Mouse (Mus musculus) hindbrain, postnatal 0 days (tissue): Measurements from ENCODE around the gene Prdm13. TPM values are rescaled to one million over a fixed set of nuclear protein-coding genes. Genes with fewer than 3 reads are reported as not detected.

Experiments used
- ATAC-seq: fragments of 200-750 bp; cut with Nextera tagmentation; 2 replicates; pipeline ENCODE4 v1.8.0; 2017; ENCODE audit warnings: mild to moderate bottlenecking, moderate TSS enrichment, moderate library complexity
- DNase-seq: peaks from one replicate; pipeline ENCODE4 v3.0.0-alpha.2; 2015; ENCODE audit warnings: low spot score
- H3K27ac ChIP-seq: fragments of 300-500 bp; sonication (generic); 2 replicates; pipeline ENCODE4 v1.5.1; 2014; ENCODE audit warnings: mild to moderate bottlenecking
- H3K27me3 ChIP-seq: fragments of 300-500 bp; sonication (generic); 2 replicates; pipeline ENCODE4 v1.6.1; 2014; ENCODE audit warnings: low read length, mixed read lengths; ENCODE audit not compliant: insufficient read depth
- H3K36me3 ChIP-seq: fragments of 300-500 bp; sonication (generic); 2 replicates; pipeline ENCODE4 v1.6.1; 2014; ENCODE audit warnings: low read length, mixed read lengths; ENCODE audit not compliant: insufficient read depth
- H3K4me1 ChIP-seq: fragments of 300-500 bp; sonication (generic); 2 replicates; pipeline ENCODE4 v1.6.1; 2014; ENCODE audit warnings: antibody characterized with exemption, low read length, mixed read lengths; ENCODE audit not compliant: insufficient read depth
- H3K4me2 ChIP-seq: fragments of 300-500 bp; sonication (generic); 2 replicates; pipeline ENCODE4 v1.6.1; 2014; ENCODE audit warnings: low read depth, mild to moderate bottlenecking, low read length, moderate library complexity, mixed read lengths
- H3K4me3 ChIP-seq: fragments of 300-500 bp; sonication (generic); 2 replicates; pipeline ENCODE4 v1.5.1; 2014; ENCODE audit warnings: low read length
- H3K9ac ChIP-seq: fragments of 300-500 bp; sonication (generic); replicated peaks from 2 replicates; pipeline ENCODE4 v1.6.1; 2014; ENCODE audit warnings: mild to moderate bottlenecking, low read length, moderate library complexity, mixed read lengths
- H3K9me3 ChIP-seq: fragments of 300-500 bp; sonication (generic); 2 replicates; pipeline ENCODE4 v1.6.1; 2016; ENCODE audit warnings: low read length, mixed read lengths
- CTCF ChIP-seq: IDR thresholded peaks from 2 replicates; pipeline ENCODE4 v1.5.1; 2016; ENCODE audit warnings: antibody characterized with exemption, control low read depth, low read depth
- whole genome bisulfite sequencing: fragments of 180-500 bp; shearing (Covaris S2); extraction: QIAGEN DNeasy Blood & Tissue Kit; methylation state at CpG from one replicate; pipeline ENCODE4 v1.1.7; 2014; 5-methylcytosine and 5-hydroxymethylcytosine counted together
- polyA plus RNA-seq: library from polyadenylated mRNA; unstranded; fragments of >200 nt; fragmentation: Nextera tagmentation; extraction: Ambion mirVana; gene quantifications from 2 replicates; pipeline ENCODE4 v1.2.1, GENCODE M21; 2015
- total RNA-seq: library from RNA; depleted of rRNA; stranded (reverse); fragments of >200 nt; gene quantifications from 2 replicates; pipeline ENCODE4 v1.2.3, GENCODE M21; 2014; rRNA removed

Prdm13 gene
- total RNA-seq = 12.4 and 14.5 TPM in 2 replicates
- polyA plus RNA-seq = 1.3 and 1.5 TPM in 2 replicates

DNA sequence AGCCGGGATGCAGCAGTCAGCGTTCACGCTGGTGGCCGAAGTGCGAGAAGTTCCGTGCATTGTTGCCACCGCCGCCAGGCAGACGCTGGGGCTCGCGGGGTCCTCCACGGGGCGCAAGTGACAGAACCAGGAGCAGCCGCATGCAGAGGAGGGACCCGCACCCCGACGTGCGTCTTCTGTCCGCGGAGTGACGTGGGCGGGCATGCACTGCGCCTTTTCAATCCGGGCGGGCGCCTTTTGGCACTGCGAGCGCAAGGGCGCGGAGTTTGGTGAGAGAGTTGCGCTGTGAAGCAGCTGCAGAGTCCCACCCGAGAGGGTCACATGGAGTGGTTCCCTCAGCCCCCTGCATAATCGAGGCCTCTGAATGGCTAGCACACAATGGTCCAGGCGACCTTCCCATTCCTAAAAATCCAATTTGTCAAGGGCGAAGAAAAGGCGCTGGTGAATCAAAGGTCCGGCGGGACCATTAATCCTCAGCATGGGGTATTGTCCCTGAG, at the start of gene Prdm13:
Gene Prdm13 (minus strand): TSS at position 369 of the 497 bp plus-strand sequence.
- ATAC-seq = peak; percentile 54
- WGBS = under 1% methylated on average over 38 of the region's 38 CpGs

DNA sequence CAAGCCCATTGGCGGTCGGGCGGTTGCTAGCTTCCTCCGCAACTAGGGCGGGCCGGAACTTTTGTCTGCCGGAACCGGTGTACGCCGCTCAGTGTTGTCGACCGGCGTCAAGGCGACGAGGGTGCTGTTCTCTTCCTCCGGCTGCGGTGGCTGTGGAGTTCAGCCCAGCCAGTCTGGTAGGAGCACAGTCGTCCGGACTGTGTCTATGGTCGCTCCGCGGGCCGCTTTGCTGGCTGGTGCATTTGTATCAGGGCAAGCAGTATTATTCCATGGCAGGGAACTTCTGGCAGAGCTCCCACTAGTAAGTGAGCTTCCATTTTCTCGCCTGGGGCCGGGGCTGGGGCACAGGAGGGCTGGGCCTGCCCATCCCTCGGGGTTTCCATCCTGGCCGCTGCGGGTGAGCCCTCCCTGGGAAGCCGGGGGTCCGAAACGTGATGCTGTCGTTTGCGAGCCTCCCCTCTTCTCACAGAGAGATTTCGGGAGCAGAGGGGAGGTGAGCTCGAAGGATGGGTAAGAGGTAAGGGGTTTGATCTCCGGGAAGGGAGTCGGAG, 41.9 kb upstream of the Prdm13 start, which contains the start of gene Ccnc:
Gene Ccnc (plus strand): TSS at position 87 of the 551 bp plus-strand sequence.
- ATAC-seq = peak; percentile 99
- under 1% methylated on average over 37 of the region's 37 CpGs for WGBS
- peak within 1 kb of the TSS; percentile 80 for H3K9ac ChIP-seq
- TF ChIP-seq CTCF = no peak
- H3K9me3 ChIP-seq = no peaks in the 10 kb centered on the region
- peak within 1 kb of the TSS; percentile 72 for H3K4me2 ChIP-seq
- peaks cover 5% of the 10 kb centered on the region; the same call in 1 of the 2 replicates for H3K4me1 ChIP-seq
- H3K27ac ChIP-seq = peak within 1 kb of the TSS; percentile 92
- peak within 1 kb of the TSS; percentile 87 for H3K4me3 ChIP-seq
- no peaks in the 10 kb centered on the region for H3K27me3 ChIP-seq
- DNase-seq = peak; percentile 96
- no peaks in the 10 kb centered on the region for H3K36me3 ChIP-seq

More for the DNA sequence above, at the start of gene Prdm13:
- Histone ChIP-seq H3K4me3 (peak within 1 kb of the TSS; percentile 15), H3K4me2 (0 out of 2 replicates have a peak within 1 kb of the TSS, but pooled peaks have one; percentile 18), H3K4me1 (no peaks in the 10 kb centered on the region), H3K9ac (no peak within 1 kb of the TSS), H3K36me3 (no peaks in the 10 kb centered on the region), H3K27ac (no peak within 1 kb of the TSS), H3K9me3 (no peaks in the 10 kb centered on the region), H3K27me3 (peaks cover 86% of the 10 kb centered on the region)
- TF ChIP-seq CTCF = no peak
- peak; percentile 41 for DNase-seq

DNA sequence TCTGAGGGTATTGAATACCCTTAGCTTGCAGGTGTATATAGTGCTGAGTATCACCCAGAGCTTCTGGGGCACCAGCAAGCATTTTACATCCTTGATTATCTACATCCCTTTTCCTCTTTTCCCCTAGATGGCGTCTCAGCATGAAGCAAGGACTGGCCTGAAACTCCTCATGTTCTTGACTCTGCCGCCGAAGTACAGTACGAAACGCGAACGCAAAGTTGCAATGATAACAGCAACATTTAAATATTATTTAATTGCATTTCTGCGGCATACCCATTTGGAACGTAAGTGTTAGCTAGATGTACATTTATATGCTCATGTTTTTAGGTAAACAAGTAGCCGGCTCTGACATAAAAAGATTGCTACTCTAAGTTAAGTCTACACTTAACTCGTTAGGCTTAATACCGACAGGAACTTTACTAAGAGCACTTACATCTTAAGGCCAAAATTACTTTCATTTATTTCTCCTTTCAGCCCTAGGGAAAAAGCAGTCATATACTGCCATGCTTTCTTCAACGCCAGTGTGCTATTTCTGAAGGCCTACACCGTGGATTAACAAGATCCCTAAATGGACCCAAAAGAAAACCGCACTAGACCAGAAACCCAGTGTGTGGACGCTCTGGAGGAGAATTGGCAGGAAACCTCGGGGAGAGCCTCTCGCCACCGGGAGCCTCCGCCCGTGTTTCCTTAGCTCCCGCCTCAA, 41.3 kb upstream of the Prdm13 start:
- Histone ChIP-seq H3K4me3 (peak overlapping the region; percentile 87), H3K4me2 (peak overlapping the region; percentile 72), H3K36me3 (no peaks in the 10 kb centered on the region), H3K9ac (peak overlapping the region; percentile 80), H3K27me3 (no peaks in the 10 kb centered on the region), H3K4me1 (peaks cover 5% of the 10 kb centered on the region; the same call in 1 of the 2 replicates), H3K27ac (peak overlapping the region; percentile 92), H3K9me3 (no peaks in the 10 kb centered on the region)
- peak; percentile 41; the same call in 1 of the 2 replicates for ATAC-seq
- DNase-seq = peak; percentile 81
- under 1% methylated on average over 22 of the region's 22 CpGs for WGBS
- peak; percentile 77 for TF ChIP-seq CTCF

DNA sequence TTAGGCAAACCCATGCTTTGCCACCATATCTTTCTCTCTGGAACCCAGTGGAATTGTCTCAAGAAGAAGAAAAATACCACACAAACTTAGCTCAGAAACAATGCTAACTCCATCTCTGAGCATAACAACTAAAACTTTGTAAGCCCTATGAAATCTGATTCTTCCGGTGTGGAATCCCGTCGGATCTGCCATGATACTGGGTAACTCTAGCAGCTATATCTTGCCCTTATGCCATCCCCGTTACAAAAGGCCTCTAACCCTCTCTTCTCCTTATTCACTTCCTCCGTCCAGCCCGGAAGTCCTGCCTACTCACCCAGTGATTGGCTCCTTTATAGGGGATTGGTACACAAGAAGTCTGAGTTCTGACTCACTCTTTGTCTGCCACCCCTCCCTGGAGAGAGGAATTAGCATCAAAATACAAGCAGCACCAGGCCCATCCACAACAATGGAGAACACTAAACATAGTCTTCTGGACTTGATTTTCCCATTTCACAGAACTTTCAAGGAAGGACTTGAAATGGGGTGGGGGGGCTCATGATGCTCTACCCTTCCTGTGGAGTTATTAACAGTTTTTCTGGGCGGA, 37.1 kb upstream of the Prdm13 start:
- Histone ChIP-seq H3K27me3 (no peaks in the 10 kb centered on the region), H3K27ac (no peak overlapping the region), H3K36me3 (no peaks in the 10 kb centered on the region), H3K9me3 (no peaks in the 10 kb centered on the region), H3K4me3 (no peak overlapping the region), H3K9ac (no peak overlapping the region), H3K4me2 (no peak overlapping the region), H3K4me1 (no peaks in the 10 kb centered on the region)
- DNase-seq = no peak
- ATAC-seq = no peak
- TF ChIP-seq CTCF = no peak
- WGBS = 31% methylated on average over 7 of the region's 7 CpGs

DNA sequence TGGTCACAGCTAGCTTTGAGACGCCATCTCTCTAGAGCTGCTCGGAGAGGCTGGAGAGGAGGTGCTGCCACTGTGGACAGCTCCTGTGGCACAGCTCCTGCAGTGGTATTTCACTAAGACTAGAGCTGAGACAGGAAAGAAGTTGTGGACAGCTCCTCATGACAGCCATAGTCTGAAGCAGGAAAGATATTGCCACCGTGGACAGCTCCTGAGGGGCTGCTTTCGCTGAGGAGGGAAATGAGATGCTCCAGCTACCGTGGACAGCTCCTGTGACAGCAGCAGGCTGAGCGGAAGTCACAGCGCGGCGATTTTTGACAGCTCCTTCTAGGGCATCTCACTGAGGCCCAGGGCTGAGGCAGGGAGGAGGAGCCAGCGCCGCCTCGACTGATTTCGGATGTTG, 26.4 kb upstream of the Prdm13 start:
- peak; percentile 81 for DNase-seq
- ATAC-seq = peak; percentile 91
- Histone ChIP-seq H3K4me2 (peak overlapping the region; percentile 34), H3K27me3 (no peaks in the 10 kb centered on the region), H3K27ac (no peak overlapping the region), H3K9ac (no peak overlapping the region), H3K4me1 (no peaks in the 10 kb centered on the region), H3K9me3 (no peaks in the 10 kb centered on the region), H3K4me3 (peak overlapping the region; percentile 6), H3K36me3 (no peaks in the 10 kb centered on the region)
- TF ChIP-seq CTCF = no peak
- 6% methylated on average over 13 of the region's 13 CpGs for WGBS

DNA sequence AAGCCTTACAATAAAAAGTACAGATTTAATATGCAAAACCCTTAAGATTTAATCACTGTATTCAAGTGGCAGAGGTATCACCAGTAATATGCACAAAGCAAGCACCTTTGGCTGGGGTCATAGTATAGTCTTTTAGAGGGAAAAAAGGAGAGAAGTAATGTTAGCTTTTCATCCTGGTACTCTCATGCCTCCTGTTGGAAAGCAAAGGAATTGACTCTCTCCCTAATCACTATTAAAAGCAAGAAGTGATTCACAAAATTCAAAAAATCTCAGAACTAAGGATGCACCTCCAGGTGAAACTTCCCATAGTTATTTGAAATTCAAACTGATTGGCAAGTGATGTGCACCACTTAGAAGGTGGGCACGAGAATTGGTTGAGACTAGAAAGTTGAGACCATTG, 19.3 kb upstream of the Prdm13 start:
- H3K27ac ChIP-seq = no peak overlapping the region
- 0 out of 2 replicates have a peak, but pooled peaks cover 3% of the 10 kb centered on the region for H3K27me3 ChIP-seq
- peak; percentile 47 for TF ChIP-seq CTCF
- no peaks in the 10 kb centered on the region for H3K4me1 ChIP-seq
- no peak overlapping the region for H3K9ac ChIP-seq
- no peak overlapping the region for H3K4me3 ChIP-seq
- H3K9me3 ChIP-seq = no peaks in the 10 kb centered on the region
- no peak overlapping the region for H3K4me2 ChIP-seq
- ATAC-seq (no peak), DNase-seq (no peak)
- WGBS = 53% methylated on average over 1 of the region's 1 CpGs
- H3K36me3 ChIP-seq = no peaks in the 10 kb centered on the region
